Mouse (Mus musculus) olfactory bulb, adult 2 months (tissue): ENCODE data around the gene Igsf9. TPM values are rescaled to one million over a fixed set of nuclear protein-coding genes. Genes with fewer than 3 reads are reported as not detected.

Source experiments
- H3K27ac ChIP-seq: fragments of 200-500 bp; 2 replicates; pipeline ENCODE4 v1.5.1; 2012; ENCODE audit warnings: low read depth, low read length; ENCODE audit not compliant: insufficient read depth
- H3K4me1 ChIP-seq: fragments of 200-500 bp; 2 replicates; pipeline ENCODE4 v1.6.1; 2012; ENCODE audit warnings: low read length; ENCODE audit not compliant: control insufficient read depth, insufficient read depth
- H3K4me3 ChIP-seq: fragments of 200-500 bp; 2 replicates; pipeline ENCODE4 v1.5.1; 2012; ENCODE audit warnings: mild to moderate bottlenecking, low read depth, low read length, moderate library complexity; ENCODE audit not compliant: insufficient read depth
- CTCF ChIP-seq: fragments of 200-500 bp; IDR thresholded peaks from 2 replicates; pipeline ENCODE4 v1.5.1; 2012; ENCODE audit warnings: low read depth, mild to moderate bottlenecking, low read length, moderate library complexity; ENCODE audit not compliant: insufficient read depth
- POLR2A ChIP-seq: fragments of 200-500 bp; IDR thresholded peaks from 2 replicates; pipeline ENCODE4 v1.6.1; 2012; ENCODE audit warnings: mild to moderate bottlenecking, low read depth, low read length, moderate library complexity; ENCODE audit not compliant: insufficient read depth
- WGBS: fragments of 180-500 bp; shearing (Covaris S2); methylation state at CpG from one replicate; pipeline ENCODE4 v1.1.7; 2018; 5-methylcytosine and 5-hydroxymethylcytosine counted together
- polyA plus RNA-seq: library from polyadenylated mRNA; stranded (reverse); fragments of >200 nt; gene quantifications from 2 replicates; pipeline ENCODE4 v1.2.4, GENCODE M21; 2012; ENCODE audit warnings: low replicate concordance; ENCODE audit not compliant: missing spikeins, insufficient read depth, insufficient read length

Igsf9 gene
- polyA plus RNA-seq, 1 experiment, result not detected

GRCm38 (mm10) chr1:172500451-172501370 is 19.1 kb downstream of the Igsf9 start:
- Histone ChIP-seq H3K4me3 (peak overlapping the region; percentile 46), H3K27ac (no peak overlapping the region), H3K4me1 (peaks cover 38% of the 10 kb centered on the region)
- 4% methylated on average over 56 of the region's 56 CpGs for WGBS
- TF ChIP-seq POLR2A, result no peak
- TF ChIP-seq CTCF, result no peak

DNA sequence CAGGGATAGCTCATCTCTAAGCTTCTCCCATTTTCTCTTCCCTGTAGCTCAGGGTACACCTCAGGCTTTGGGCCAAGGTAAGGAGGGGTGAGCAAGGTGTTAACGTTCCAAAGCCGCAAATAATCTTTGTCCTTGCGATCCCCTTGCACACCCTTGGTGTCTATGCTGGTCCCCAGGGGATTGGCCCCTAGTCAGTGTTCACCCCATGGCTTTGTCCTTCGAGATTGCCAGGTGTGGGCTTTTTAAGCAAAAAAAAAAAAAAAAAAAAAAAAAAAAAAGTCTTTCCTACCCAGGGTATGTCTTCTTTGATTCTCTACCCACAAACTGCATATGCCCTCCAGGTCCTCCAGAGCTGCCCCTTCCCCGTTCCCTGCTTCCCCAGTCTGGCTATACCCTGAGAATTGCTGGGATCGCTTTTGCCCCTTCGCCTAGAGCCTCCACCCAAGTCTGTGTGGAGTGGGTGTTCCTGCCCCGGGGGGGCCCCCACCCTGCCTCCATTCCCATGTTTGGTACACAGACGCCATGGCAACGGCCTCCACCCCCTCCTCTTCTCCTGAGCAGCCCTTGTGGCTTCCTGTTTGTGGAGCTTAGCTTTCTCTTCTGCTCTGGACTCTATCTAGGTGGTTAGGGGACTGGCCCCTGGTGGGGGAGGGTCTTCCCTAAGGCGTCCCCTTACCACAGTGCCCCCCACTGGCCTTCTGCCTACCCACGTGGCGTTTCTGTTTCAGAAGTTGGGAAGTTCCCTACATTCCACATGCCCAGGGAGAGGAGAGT is 20.0 kb downstream of the Igsf9 start:
- Histone ChIP-seq H3K27ac (no peak overlapping the region), H3K4me1 (peaks cover 38% of the 10 kb centered on the region), H3K4me3 (peak overlapping the region; percentile 28)
- WGBS, result 35% methylated on average over 13 of the region's 13 CpGs
- TF ChIP-seq CTCF, result no peak

GRCm38 (mm10) chr1:172502145-172503110 is 20.8 kb downstream of the Igsf9 start:
- TF ChIP-seq POLR2A, result no peak
- TF ChIP-seq CTCF, result no peak
- WGBS, result 67% methylated on average over 13 of the region's 13 CpGs
- Histone ChIP-seq H3K27ac (no peak overlapping the region), H3K4me1 (peaks cover 38% of the 10 kb centered on the region), H3K4me3 (no peak overlapping the region)

DNA sequence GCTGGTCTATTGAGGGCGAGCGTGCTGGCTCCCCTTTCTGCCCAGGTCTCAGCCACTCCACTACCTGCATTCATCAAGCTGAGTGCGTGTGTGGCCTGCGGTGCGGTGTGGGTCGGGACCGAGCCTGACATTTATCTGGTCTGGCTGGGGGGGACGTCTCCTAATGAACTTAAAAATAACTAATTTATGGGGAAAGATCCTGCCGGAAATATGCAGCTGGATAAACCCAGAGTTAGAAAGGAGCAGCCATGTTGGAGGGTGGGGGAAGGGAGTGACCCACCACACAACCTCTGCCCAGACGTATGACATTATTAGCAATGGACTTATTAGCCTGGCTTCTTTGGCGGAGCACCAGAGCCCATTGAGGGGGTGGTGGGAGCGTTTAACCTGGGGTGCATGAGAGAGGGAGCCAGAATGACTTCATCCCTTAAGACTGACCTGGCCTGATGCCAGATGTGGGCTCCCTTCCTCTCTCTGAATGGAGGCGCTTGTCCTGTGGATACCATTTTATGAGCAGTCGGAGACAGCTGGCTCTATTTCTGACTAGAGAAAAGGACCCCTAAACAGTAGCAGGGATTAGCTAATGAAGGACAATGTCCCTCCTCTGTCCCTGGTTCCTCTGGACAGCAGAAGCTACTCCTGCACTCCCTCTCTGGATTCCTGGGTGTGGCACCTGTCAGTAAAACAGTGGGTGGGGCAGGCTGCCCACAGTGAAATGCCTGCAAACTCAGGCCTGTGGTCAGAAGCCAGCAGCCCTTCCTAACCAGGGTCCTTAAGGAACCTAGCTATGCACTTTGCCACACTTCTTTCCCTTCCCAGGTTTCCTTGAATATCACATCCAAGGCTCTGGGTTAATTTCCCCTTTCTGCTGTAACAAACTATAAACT is 21.8 kb downstream of the Igsf9 start:
- TF ChIP-seq POLR2A, result no peak
- no peak for TF ChIP-seq CTCF
- no peak overlapping the region for H3K27ac ChIP-seq
- H3K4me3 ChIP-seq, result no peak overlapping the region
- 42% methylated on average over 14 of the region's 14 CpGs for WGBS
- H3K4me1 ChIP-seq, result peaks cover 38% of the 10 kb centered on the region

- H3K4me1 ChIP-seq, result peaks cover 38% of the 10 kb centered on the region
- no peak overlapping the region for H3K27ac ChIP-seq
- H3K4me3 ChIP-seq, result no peak overlapping the region
- no peak for TF ChIP-seq POLR2A
- no peak for TF ChIP-seq CTCF
- WGBS, result 88% methylated on average over 8 of the region's 8 CpGs
Observed at GRCm38 (mm10) chr1:172504756-172505155, 23.2 kb downstream of the Igsf9 start.

GRCm38 (mm10) chr1:172507001-172507400 is 25.4 kb downstream of the Igsf9 start:
- H3K4me1 ChIP-seq, result peaks cover 17% of the 10 kb centered on the region
- TF ChIP-seq POLR2A (no peak), CTCF (no peak)
- no peak overlapping the region for H3K27ac ChIP-seq
- WGBS, result 60% methylated on average over 5 of the region's 5 CpGs
- H3K4me3 ChIP-seq, result no peak overlapping the region

- Histone ChIP-seq H3K4me1 (peaks cover 10% of the 10 kb centered on the region), H3K27ac (no peak overlapping the region), H3K4me3 (no peak overlapping the region)
- WGBS, result 95% methylated on average over 3 of the region's 3 CpGs
- no peak for TF ChIP-seq POLR2A
- no peak for TF ChIP-seq CTCF
Observed at GRCm38 (mm10) chr1:172507701-172508100, 26.1 kb downstream of the Igsf9 start.
